Mouse (Mus musculus) limb, embryonic 13.5 days (tissue): ENCODE results near the gene Capn8. TPM values are rescaled to one million over a fixed set of nuclear protein-coding genes. Genes with fewer than 3 reads are reported as not detected.

Experiments
- ATAC-seq: fragments of 200-750 bp; cut with Nextera tagmentation; 2 replicates; pipeline ENCODE4 v1.8.0; 2017; ENCODE audit warnings: low read depth, moderate number of reproducible peaks, moderate TSS enrichment; ENCODE audit not compliant: low FRiP score
- H3K27ac ChIP-seq: fragments of 300-500 bp; sonication (generic); 2 replicates; pipeline ENCODE4 v1.5.1; 2015; ENCODE audit warnings: inconsistent platforms, mild to moderate bottlenecking, moderate library complexity
- H3K27me3 ChIP-seq: fragments of 300-500 bp; sonication (generic); 2 replicates; pipeline ENCODE4 v1.6.1; 2015; ENCODE audit warnings: mild to moderate bottlenecking, inconsistent platforms
- H3K36me3 ChIP-seq: fragments of 300-500 bp; sonication (generic); 2 replicates; pipeline ENCODE4 v1.6.1; 2015; ENCODE audit warnings: inconsistent platforms, mild to moderate bottlenecking, moderate library complexity
- H3K4me1 ChIP-seq: fragments of 300-500 bp; sonication (generic); 2 replicates; pipeline ENCODE4 v1.6.1; 2015; ENCODE audit warnings: inconsistent platforms
- H3K4me2 ChIP-seq: fragments of 300-500 bp; sonication (generic); replicated peaks from 2 replicates; pipeline ENCODE4 v1.6.1; 2015; ENCODE audit warnings: inconsistent platforms, mild to moderate bottlenecking, moderate library complexity
- H3K4me3 ChIP-seq: fragments of 300-500 bp; sonication (generic); 2 replicates; pipeline ENCODE4 v1.5.1; 2015; ENCODE audit warnings: moderate library complexity, mild to moderate bottlenecking, inconsistent platforms
- H3K9ac ChIP-seq: fragments of 300-500 bp; sonication (generic); 2 replicates; pipeline ENCODE4 v1.6.1; 2015; ENCODE audit warnings: mild to moderate bottlenecking, inconsistent platforms
- H3K9me3 ChIP-seq: fragments of 300-500 bp; sonication (generic); 2 replicates; pipeline ENCODE4 v1.6.1; 2016; ENCODE audit warnings: inconsistent platforms
- WGBS: fragments of 180-500 bp; shearing (Covaris S2); methylation state at CpG from one replicate; pipeline ENCODE4 v1.1.7; 2015; 5-methylcytosine and 5-hydroxymethylcytosine counted together
- polyA plus RNA-seq: library from polyadenylated mRNA; unstranded; fragments of >200 nt; fragmentation: Nextera tagmentation; extraction: Ambion mirVana; gene quantifications from 2 replicates; pipeline ENCODE4 v1.2.1, GENCODE M21; 2015

Capn8 gene
- polyA plus RNA-seq: not detected in 2 replicates

GRCm38 (mm10) chr1:182564408-182565120, at the start of gene Capn8:
Gene Capn8, plus strand, starts transcription at chr1:182565007.
- H3K4me2 ChIP-seq: no peak within 1 kb of the TSS
- H3K4me3 ChIP-seq: no peak within 1 kb of the TSS
- no peaks in the 10 kb centered on the region for H3K9me3 ChIP-seq
- 67% methylated on average over 5 of the region's 5 CpGs for WGBS
- H3K36me3 ChIP-seq: no peaks in the 10 kb centered on the region
- peaks cover 15% of the 10 kb centered on the region for H3K4me1 ChIP-seq
- no peak within 1 kb of the TSS for H3K9ac ChIP-seq
- no peak within 1 kb of the TSS for H3K27ac ChIP-seq
- no peaks in the 10 kb centered on the region for H3K27me3 ChIP-seq
- no peak for ATAC-seq

- Histone ChIP-seq H3K4me2 (peak within 1 kb of the TSS; percentile 79), H3K4me3 (peak within 1 kb of the TSS; percentile 81), H3K27me3 (no peaks in the 10 kb centered on the region), H3K9me3 (no peaks in the 10 kb centered on the region), H3K4me1 (peaks cover 70% of the 10 kb centered on the region), H3K9ac (peak within 1 kb of the TSS; percentile 95), H3K27ac (peak within 1 kb of the TSS; percentile 94), H3K36me3 (peaks cover 27% of the 10 kb centered on the region)
- peak; percentile 84 for ATAC-seq
- under 1% methylated on average over 84 of the region's 84 CpGs for whole genome bisulfite sequencing
These were observed 47.8 kb upstream of the Capn8 start, which contains the start of gene Capn2 for GRCm38 (mm10) chr1:182516758-182517676. Gene Capn2, minus strand, starts transcription at chr1:182517608.

GRCm38 (mm10) chr1:182517677-182518011, 47.2 kb upstream of the Capn8 start:
- no peaks in the 10 kb centered on the region for H3K9me3 ChIP-seq
- H3K4me2 ChIP-seq: peak overlapping the region; percentile 79
- peak overlapping the region; percentile 95 for H3K9ac ChIP-seq
- peak overlapping the region; percentile 94 for H3K27ac ChIP-seq
- peak overlapping the region; percentile 81 for H3K4me3 ChIP-seq
- 0% methylated on average over 10 of the region's 10 CpGs for WGBS
- no peaks in the 10 kb centered on the region for H3K27me3 ChIP-seq
- H3K4me1 ChIP-seq: peaks cover 70% of the 10 kb centered on the region
- H3K36me3 ChIP-seq: peaks cover 21% of the 10 kb centered on the region
- ATAC-seq: no peak

- H3K4me2 ChIP-seq: peak overlapping the region; percentile 79
- H3K9ac ChIP-seq: no peak overlapping the region
- H3K27ac ChIP-seq: no peak overlapping the region
- H3K36me3 ChIP-seq: peaks cover 15% of the 10 kb centered on the region
- WGBS: 56% methylated on average over 10 of the region's 10 CpGs
- H3K4me1 ChIP-seq: peaks cover 68% of the 10 kb centered on the region
- no peaks in the 10 kb centered on the region for H3K9me3 ChIP-seq
- ATAC-seq: no peak
- no peak overlapping the region for H3K4me3 ChIP-seq
- H3K27me3 ChIP-seq: no peaks in the 10 kb centered on the region
These were observed 46.6 kb upstream of the Capn8 start for GRCm38 (mm10) chr1:182518143-182518680.

GRCm38 (mm10) chr1:182518811-182519210, 46.0 kb upstream of the Capn8 start:
- Histone ChIP-seq H3K4me2 (no peak overlapping the region), H3K27me3 (no peaks in the 10 kb centered on the region), H3K36me3 (peaks cover 9% of the 10 kb centered on the region), H3K9me3 (no peaks in the 10 kb centered on the region), H3K4me1 (peaks cover 62% of the 10 kb centered on the region), H3K27ac (no peak overlapping the region), H3K4me3 (no peak overlapping the region), H3K9ac (no peak overlapping the region)
- no peak for ATAC-seq
- 89% methylated on average over 6 of the region's 6 CpGs for WGBS

GRCm38 (mm10) chr1:182519341-182519740, 45.5 kb upstream of the Capn8 start:
- Histone ChIP-seq H3K4me1 (peaks cover 60% of the 10 kb centered on the region), H3K9ac (no peak overlapping the region), H3K27me3 (no peaks in the 10 kb centered on the region), H3K4me3 (no peak overlapping the region), H3K27ac (peak overlapping the region; percentile 92), H3K4me2 (peak overlapping the region; percentile 55), H3K9me3 (no peaks in the 10 kb centered on the region), H3K36me3 (peaks cover 7% of the 10 kb centered on the region)
- no peak for ATAC-seq
- 72% methylated on average over 5 of the region's 5 CpGs for WGBS

GRCm38 (mm10) chr1:182520091-182520937, 44.5 kb upstream of the Capn8 start:
- WGBS: 10% methylated on average over 14 of the region's 14 CpGs
- peaks cover 52% of the 10 kb centered on the region for H3K4me1 ChIP-seq
- no peaks in the 10 kb centered on the region for H3K9me3 ChIP-seq
- H3K36me3 ChIP-seq: no peaks in the 10 kb centered on the region
- H3K4me2 ChIP-seq: peak overlapping the region; percentile 55
- H3K27me3 ChIP-seq: no peaks in the 10 kb centered on the region
- H3K4me3 ChIP-seq: no peak overlapping the region
- ATAC-seq: peak; percentile 85
- peak overlapping the region; percentile 92 for H3K27ac ChIP-seq
- peak overlapping the region; percentile 35; the same call in 1 of the 2 replicates for H3K9ac ChIP-seq

GRCm38 (mm10) chr1:182520938-182521500, 43.8 kb upstream of the Capn8 start:
- H3K9me3 ChIP-seq: no peaks in the 10 kb centered on the region
- no peak overlapping the region for H3K9ac ChIP-seq
- H3K4me1 ChIP-seq: peaks cover 45% of the 10 kb centered on the region
- peak overlapping the region; percentile 55; the same call in 1 of the 2 replicates for H3K4me2 ChIP-seq
- peak overlapping the region; percentile 92 for H3K27ac ChIP-seq
- ATAC-seq: peak; percentile 2; the same call in 1 of the 2 replicates
- H3K36me3 ChIP-seq: no peaks in the 10 kb centered on the region
- no peaks in the 10 kb centered on the region for H3K27me3 ChIP-seq
- H3K4me3 ChIP-seq: no peak overlapping the region
- 59% methylated on average over 8 of the region's 8 CpGs for WGBS

- 75% methylated on average over 5 of the region's 5 CpGs for WGBS
- Histone ChIP-seq H3K9me3 (no peaks in the 10 kb centered on the region), H3K36me3 (no peaks in the 10 kb centered on the region), H3K4me2 (no peak overlapping the region), H3K27me3 (peaks cover 15% of the 10 kb centered on the region), H3K4me3 (no peak overlapping the region), H3K4me1 (peaks cover 44% of the 10 kb centered on the region), H3K27ac (no peak overlapping the region), H3K9ac (no peak overlapping the region)
- ATAC-seq: no peak
These were observed 41.8 kb upstream of the Capn8 start for GRCm38 (mm10) chr1:182522961-182523360.

- H3K36me3 ChIP-seq: no peaks in the 10 kb centered on the region
- WGBS: 89% methylated on average over 3 of the region's 3 CpGs
- no peak overlapping the region for H3K27ac ChIP-seq
These were observed 41.1 kb upstream of the Capn8 start for GRCm38 (mm10) chr1:182523692-182524091.

GRCm38 (mm10) chr1:182525601-182526000, 39.2 kb upstream of the Capn8 start:
- Histone ChIP-seq H3K4me2 (no peak overlapping the region), H3K9ac (no peak overlapping the region), H3K9me3 (no peaks in the 10 kb centered on the region), H3K4me1 (peaks cover 28% of the 10 kb centered on the region), H3K27ac (no peak overlapping the region), H3K36me3 (no peaks in the 10 kb centered on the region), H3K4me3 (no peak overlapping the region), H3K27me3 (peaks cover 26% of the 10 kb centered on the region)
- ATAC-seq: no peak
- WGBS: 86% methylated on average over 3 of the region's 3 CpGs

More at GRCm38 (mm10) chr1:182523692-182524091, 41.1 kb upstream of the Capn8 start:
- no peaks in the 10 kb centered on the region for H3K9me3 ChIP-seq
- H3K4me3 ChIP-seq: no peak overlapping the region
- H3K9ac ChIP-seq: no peak overlapping the region
- no peak overlapping the region for H3K4me2 ChIP-seq
- ATAC-seq: no peak
- H3K27me3 ChIP-seq: peaks cover 22% of the 10 kb centered on the region
- H3K4me1 ChIP-seq: peaks cover 44% of the 10 kb centered on the region
